Mouse (Mus musculus) c-Kit-positive CD71-positive TER-119-positive erythroid progenitor cells, embryonic 14.5 days (primary cell): ENCODE results near the gene Dcdc2c.

Experiments used
- DNase-seq: peaks from one replicate; pipeline ENCODE4 v3.0.0-alpha.2; 2013; ENCODE audit warnings: low spot score

Gene Dcdc2c

GRCm38 (mm10) chr12:28552299-28552698 is at the start of gene Dcdc2c:
TSS of gene Dcdc2c (minus strand) at chr12:28552399.
- no peak for DNase-seq

GRCm38 (mm10) chr12:28598526-28598991 is 46.4 kb upstream of the Dcdc2c start:
- no peak for DNase-seq

- DNase-seq = no peak
These were observed 45.9 kb upstream of the Dcdc2c start for GRCm38 (mm10) chr12:28598110-28598509.

GRCm38 (mm10) chr12:28597699-28598098 is 45.5 kb upstream of the Dcdc2c start:
- no peak for DNase-seq

- DNase-seq = no peak
These were observed 44.7 kb upstream of the Dcdc2c start for GRCm38 (mm10) chr12:28596851-28597250.

GRCm38 (mm10) chr12:28590428-28590827 is 38.2 kb upstream of the Dcdc2c start:
- no peak for DNase-seq

- DNase-seq = peak; percentile 50
These were observed 37.1 kb upstream of the Dcdc2c start for GRCm38 (mm10) chr12:28589090-28589868.

GRCm38 (mm10) chr12:28587949-28588348 is 35.8 kb upstream of the Dcdc2c start:
- no peak for DNase-seq

GRCm38 (mm10) chr12:28584036-28584435 is 31.8 kb upstream of the Dcdc2c start:
- no peak for DNase-seq

- DNase-seq = no peak
These were observed 30.2 kb upstream of the Dcdc2c start, which contains the start of gene Allc for GRCm38 (mm10) chr12:28582423-28582822. TSS of gene Allc (minus strand) at chr12:28582523.

GRCm38 (mm10) chr12:28579132-28579531 is 26.9 kb upstream of the Dcdc2c start:
- DNase-seq = no peak

- DNase-seq = no peak
These were observed 25.9 kb upstream of the Dcdc2c start for GRCm38 (mm10) chr12:28578147-28578546.

- no peak for DNase-seq
These were observed 23.3 kb upstream of the Dcdc2c start for GRCm38 (mm10) chr12:28575366-28576070.

- DNase-seq = no peak
These were observed 20.0 kb upstream of the Dcdc2c start for GRCm38 (mm10) chr12:28572241-28572640.

- no peak for DNase-seq
These were observed 424 bp downstream of the Dcdc2c start for GRCm38 (mm10) chr12:28551775-28552174.

- no peak for DNase-seq
These were observed 3.3 kb downstream of the Dcdc2c start for GRCm38 (mm10) chr12:28548887-28549286.

GRCm38 (mm10) chr12:28514264-28514775 is 37.9 kb downstream of the Dcdc2c start:
- no peak for DNase-seq

- DNase-seq = no peak
These were observed 42.4 kb downstream of the Dcdc2c start for GRCm38 (mm10) chr12:28509699-28510280.

- DNase-seq = no peak
These were observed 57.9 kb downstream of the Dcdc2c start for GRCm38 (mm10) chr12:28494289-28494688.

- no peak for DNase-seq
These were observed 69.6 kb downstream of the Dcdc2c start for GRCm38 (mm10) chr12:28482483-28483160.

GRCm38 (mm10) chr12:28460951-28461431 is 91.2 kb downstream of the Dcdc2c start:
- no peak for DNase-seq

- DNase-seq = no peak
These were observed 91.7 kb downstream of the Dcdc2c start for GRCm38 (mm10) chr12:28460523-28460922.
